Mouse (Mus musculus): Measurements from ENCODE around the gene 5031439G07Rik.

GRCm38 (mm10) chr15:84964771-84965170 is 23.6 kb downstream of the 5031439G07Rik start:
- no peak for TF ChIP-seq CTCF (IDR thresholded peaks at IDR 0.05; ENCODE audit: low read depth)
- TF ChIP-seq EP300 (IDR thresholded peaks at IDR 0.05; ENCODE audit: low read depth), result no peak

Measured in liver, postnatal 0 days (tissue).